19 mouse cellular contexts compared by ENCODE assay signal in the genomic region with DNA sequence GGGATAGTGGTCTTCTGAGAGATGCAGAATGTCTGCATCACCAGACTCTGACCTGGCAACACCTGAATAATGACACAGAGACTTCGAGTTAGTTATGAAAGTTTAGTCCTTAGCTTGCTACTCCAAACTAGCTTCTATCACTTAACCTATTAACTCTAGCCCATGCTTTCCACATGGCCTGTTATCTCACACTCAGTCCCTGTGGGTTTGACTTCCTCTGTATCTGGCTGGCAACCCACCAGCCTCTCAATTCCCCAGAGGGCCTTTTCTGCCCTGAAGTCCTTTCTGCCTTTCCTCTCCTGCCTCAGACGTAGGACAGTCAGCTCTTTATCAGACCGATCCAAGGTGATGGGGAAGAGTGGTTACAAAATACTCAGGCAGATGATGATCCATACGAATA.
DNase-seq lines count a peak whose midpoint lies in the region; TF ChIP-seq lines count a peak whose summit lies in the region.
"Had no signal": no experiment of that assay in that cellular context is flagged by ENCODE, and none has a peak within 500 bp of the region (broad histone marks: within the 10 kb centered on the region; RNA-seq: fewer than 3 reads in every experiment).

No protein-coding gene starts in this region.

- no peak overlapping the region for H3K9ac ChIP-seq in CH12.LX (ENCODE audit: insufficient read depth, low read depth)

- peaks cover 6 to 15% of the 10 kb centered on the region in 2 experiments; a peak in 3 of 4 replicates for H3K4me1 ChIP-seq in CH12.LX (ENCODE audit: control insufficient read depth in 1 of 2, insufficient read depth in 2 of 2)

- no peaks in the 10 kb centered on the region for H3K27me3 ChIP-seq in CH12.LX (replicated peaks)
- H3K27me3 ChIP-seq: Patski had no signal

- in situ Hi-C loops in CH12.LX (cut with MboI; ENCODE audit: low pct_ligation_motif_present, low pct_unique_long_range_greater_than_20kb, low sequenced_read_pairs), result no loop called here

- no peaks in the 10 kb centered on the region for H3K79me2 ChIP-seq in CH12.LX (replicated peaks; ENCODE audit: control insufficient read depth, extremely low read depth, insufficient read depth, poor library complexity, severe bottlenecking)

- H3K9me3 ChIP-seq in CH12.LX (replicated peaks; ENCODE audit: low read length), result no peaks in the 10 kb centered on the region

- no peak for TF ChIP-seq POLR2A in CH12.LX (IDR thresholded peaks at IDR 0.05; ENCODE audit: low read depth, low read length)

- no peaks in the 10 kb centered on the region for H3K36me3 ChIP-seq in CH12.LX (replicated peaks in 1 of 2; ENCODE audit: control insufficient read depth in 1 of 2, insufficient read depth in 1 of 2, low read length in 1 of 2)
- H3K36me3 ChIP-seq: G1E had no signal

- DNase-seq in spleen, postnatal 36 days (ENCODE audit: low spot score in 2 of 2), result peak; percentile 23 to 25
- no peak for DNase-seq in spleen, postnatal 4 days (ENCODE audit: low spot score in 2 of 2)
- DNase-seq in B cell, adult 2 months, result peak; percentile 6 to 9
- DNase-seq in CH12.LX (ENCODE audit: extremely low read depth), result peak; percentile 76
- no peak for DNase-seq in kidney, adult 8-10 months
- no peak for DNase-seq in heart, postnatal 10 days
- DNase-seq: adrenal gland, adult 2 months; adrenal gland, adult 8-10 months; adrenal gland, postnatal 10 days; adrenal gland, postnatal 14 days; adrenal gland, postnatal 25 days; adrenal gland, postnatal 36 days; cerebellum, adult 11 months; cerebellum, adult 11-12 months; cerebellum, adult 18-20 months; cerebellum, adult 2 months; cerebellum, adult 8-10 months had no signal

- no peak overlapping the region for H3K4me3 ChIP-seq in CH12.LX (replicated peaks in 1 of 3; ENCODE audit: low read depth in 2 of 3, low read length in 2 of 3, poor library complexity in 1 of 3)

- no peak for TF ChIP-seq RAD21 in CH12.LX (IDR thresholded peaks at IDR 0.05; ENCODE audit: low read depth, low read length)

- dilution Hi-C loops in CH12.LX (cut with MboI; ENCODE audit: extremely low pct_ligation_motif_present, extremely low pct_unique_long_range_greater_than_20kb, low sequenced_read_pairs), result no loop called here

- TF ChIP-seq CTCF in CH12.LX (conservative IDR thresholded peaks at IDR 0.05 in 1 of 2, IDR thresholded peaks at IDR 0.05 in 1 of 2; ENCODE audit: low read depth in 2 of 2, low read length in 2 of 2), result no peak

- intact Hi-C loops in heart, postnatal 10 days (cut with DNase I), result no loop called here

- H3K27ac ChIP-seq in CH12.LX (ENCODE audit: insufficient read depth, low read depth), result no peak overlapping the region

- no peak; the same call in 1 of the 2 replicates for TF ChIP-seq EP300 in CH12.LX (IDR thresholded peaks at IDR 0.05; ENCODE audit: low read length)

- no peak overlapping the region; the same call in 1 of the 2 replicates for H3K4me2 ChIP-seq in CH12.LX (ENCODE audit: insufficient read depth, low read depth, poor library complexity, severe bottlenecking)

TF ChIP-seq in CH12.LX, 34 proteins besides CTCF, POLR2A, EP300 and RAD21:
- no peak for TF ChIP-seq NELFE (IDR thresholded peaks at IDR 0.05; ENCODE audit: low read depth, low read length)
- 0 out of 2 replicates have a peak, but pooled peaks have one; percentile 21 for TF ChIP-seq ETS1 (conservative IDR thresholded peaks at IDR 0.05; ENCODE audit: low read depth, low read length)
- TF ChIP-seq MAX (IDR thresholded peaks at IDR 0.05; ENCODE audit: low read length), result peak; percentile 70
- peak; percentile 51 for TF ChIP-seq MYC (IDR thresholded peaks at IDR 0.05; ENCODE audit: low read depth, low read length)
- no peak for TF ChIP-seq ELF1 (IDR thresholded peaks at IDR 0.05; ENCODE audit: low read depth, low read length)
- no peak for TF ChIP-seq MXI1 (IDR thresholded peaks at IDR 0.05; ENCODE audit: low read depth, low read length)

Comparison
In these comparisons a context has a peak if more than half of its experiments do, and no peak if none do; other contexts are left out.
1. DNase-seq: peak in spleen, postnatal 36 days (2 of 2), B cell, adult 2 months (2 of 2) and CH12.LX (single experiment); none in spleen, postnatal 4 days (0 of 2), kidney, adult 8-10 months (0 of 2) and heart, postnatal 10 days (0 of 2).